Mouse (Mus musculus) testis, adult 2 months (tissue): ENCODE measurements around the gene Lrrc4.

Source experiments
- CTCF ChIP-seq: fragments of 200-500 bp; IDR thresholded peaks from 2 replicates; pipeline ENCODE4 v1.5.1; 2012; ENCODE audit warnings: low read depth, mild to moderate bottlenecking, inconsistent platforms, low read length, moderate library complexity; ENCODE audit not compliant: control insufficient read depth, insufficient read depth, insufficient replicate concordance
- POLR2A ChIP-seq: fragments of 200-500 bp; IDR thresholded peaks from 2 replicates; pipeline ENCODE4 v1.6.1; 2012; ENCODE audit warnings: low read depth, mild to moderate bottlenecking, inconsistent platforms, low read length, moderate library complexity; ENCODE audit not compliant: control insufficient read depth

DNA sequence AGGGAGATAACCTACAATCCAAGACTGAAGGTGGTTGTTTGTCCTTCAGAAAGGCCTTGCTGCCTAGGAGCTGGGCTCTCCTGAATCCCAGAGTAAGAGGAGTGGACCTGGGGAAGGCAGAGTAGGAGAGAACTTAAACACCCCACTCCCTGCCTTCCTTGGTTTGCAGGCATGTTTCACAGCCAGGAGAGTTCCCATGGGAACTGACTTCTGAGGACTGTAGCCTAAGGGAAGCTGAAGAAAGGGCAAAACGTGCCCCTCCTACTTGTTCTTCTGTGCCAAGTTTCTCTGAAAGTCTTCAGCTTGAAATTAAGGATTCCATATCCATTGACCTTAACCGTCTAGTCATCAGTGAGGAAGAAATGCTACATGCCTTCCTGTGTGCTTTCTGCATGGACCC lies 188.6 kb downstream of the Lrrc4 start:
- no peak for TF ChIP-seq CTCF
- no peak for TF ChIP-seq POLR2A
